Mouse (Mus musculus): ENCODE data around the gene Evi2. TPM values are rescaled to one million over a fixed set of nuclear protein-coding genes. Genes with fewer than 3 reads are reported as not detected.

The Evi2 gene
- polyA plus RNA-seq, 1 experiment from 2014 or later, result 0.05 TPM

- DNase-seq (ENCODE audit: low spot score), result peak; percentile 11
- Histone ChIP-seq H3K9ac (ENCODE audit: low read length) (no peak overlapping the region), H3K4me2 (replicated peaks; ENCODE audit: low read depth) (no peak overlapping the region), H3K9me3 (ENCODE audit: control insufficient read depth, low read length) (no peaks in the 10 kb centered on the region), H3K27ac (replicated peaks) (no peak overlapping the region), H3K27me3 (ENCODE audit: control insufficient read depth, insufficient read depth, low read length) (no peaks in the 10 kb centered on the region), H3K4me1 (replicated peaks; ENCODE audit: control insufficient read depth, insufficient read depth) (no peaks in the 10 kb centered on the region), H3K4me3 (ENCODE audit: low read depth, low read length) (no peak overlapping the region), H3K36me3 (ENCODE audit: control insufficient read depth, insufficient read depth, low read length) (peaks cover 6% of the 10 kb centered on the region; the same call in 1 of the 2 replicates)
- no peak for TF ChIP-seq EP300 (optimal IDR thresholded peaks at IDR 0.05)
- no peak for TF ChIP-seq CTCF (IDR thresholded peaks at IDR 0.05; ENCODE audit: low read depth)
- peak; percentile 56; the same call in 1 of the 2 replicates for ATAC-seq (ENCODE audit: low FRiP score, low TSS enrichment)
- 69% methylated on average over 11 of the region's 11 CpGs for WGBS
These were observed 38.0 kb upstream of the Evi2 start for GRCm38 (mm10) chr11:79568197-79568911.

GRCm38 (mm10) chr11:79566947-79567346 lies 36.6 kb upstream of the Evi2 start:
- no peak overlapping the region for H3K9ac ChIP-seq (ENCODE audit: low read length)
- no peak overlapping the region for H3K4me3 ChIP-seq (ENCODE audit: low read depth, low read length)
- no peaks in the 10 kb centered on the region for H3K9me3 ChIP-seq (ENCODE audit: control insufficient read depth, low read length)
- DNase-seq (ENCODE audit: low spot score) (no peak), ATAC-seq (ENCODE audit: low FRiP score, low TSS enrichment) (no peak)
- 51% methylated on average over 1 of the region's 1 CpGs for WGBS
- H3K27me3 ChIP-seq (ENCODE audit: control insufficient read depth, insufficient read depth, low read length), result no peaks in the 10 kb centered on the region
- H3K4me1 ChIP-seq (replicated peaks; ENCODE audit: control insufficient read depth, insufficient read depth), result no peaks in the 10 kb centered on the region
- TF ChIP-seq EP300 (optimal IDR thresholded peaks at IDR 0.05) (no peak), CTCF (IDR thresholded peaks at IDR 0.05; ENCODE audit: low read depth) (peak; percentile 24; the same call in 1 of the 2 replicates)
- no peak overlapping the region for H3K4me2 ChIP-seq (replicated peaks; ENCODE audit: low read depth)
- no peak overlapping the region for H3K27ac ChIP-seq (replicated peaks)
- H3K36me3 ChIP-seq (ENCODE audit: control insufficient read depth, insufficient read depth, low read length), result peaks cover 9% of the 10 kb centered on the region; the same call in 1 of the 2 replicates

- Histone ChIP-seq H3K4me1 (replicated peaks; ENCODE audit: control insufficient read depth, insufficient read depth) (no peaks in the 10 kb centered on the region), H3K27me3 (ENCODE audit: control insufficient read depth, insufficient read depth, low read length) (no peaks in the 10 kb centered on the region), H3K36me3 (ENCODE audit: control insufficient read depth, insufficient read depth, low read length) (peaks cover 5% of the 10 kb centered on the region; the same call in 1 of the 2 replicates), H3K9me3 (ENCODE audit: control insufficient read depth, low read length) (no peaks in the 10 kb centered on the region), H3K27ac (replicated peaks) (no peak overlapping the region), H3K4me3 (ENCODE audit: low read depth, low read length) (no peak overlapping the region), H3K9ac (ENCODE audit: low read length) (no peak overlapping the region), H3K4me2 (replicated peaks; ENCODE audit: low read depth) (no peak overlapping the region)
- TF ChIP-seq CTCF (IDR thresholded peaks at IDR 0.05; ENCODE audit: low read depth), result no peak
- TF ChIP-seq EP300 (optimal IDR thresholded peaks at IDR 0.05), result no peak
- no peak for DNase-seq (ENCODE audit: low spot score)
- no peak for ATAC-seq (ENCODE audit: low FRiP score, low TSS enrichment)
- 91% methylated on average over 7 of the region's 7 CpGs for WGBS
These were observed 33.1 kb upstream of the Evi2 start for GRCm38 (mm10) chr11:79563493-79563892.

- WGBS, result 81% methylated on average over 4 of the region's 4 CpGs
- ATAC-seq (ENCODE audit: low FRiP score, low TSS enrichment) (no peak), DNase-seq (ENCODE audit: low spot score) (no peak)
- Histone ChIP-seq H3K4me2 (replicated peaks; ENCODE audit: low read depth) (no peak overlapping the region), H3K4me1 (replicated peaks; ENCODE audit: control insufficient read depth, insufficient read depth) (no peaks in the 10 kb centered on the region), H3K27me3 (ENCODE audit: control insufficient read depth, insufficient read depth, low read length) (no peaks in the 10 kb centered on the region), H3K4me3 (ENCODE audit: low read depth, low read length) (no peak overlapping the region), H3K9me3 (ENCODE audit: control insufficient read depth, low read length) (no peaks in the 10 kb centered on the region), H3K27ac (replicated peaks) (no peak overlapping the region), H3K9ac (ENCODE audit: low read length) (no peak overlapping the region), H3K36me3 (ENCODE audit: control insufficient read depth, insufficient read depth, low read length) (peaks cover 8% of the 10 kb centered on the region; the same call in 1 of the 2 replicates)
- TF ChIP-seq EP300 (optimal IDR thresholded peaks at IDR 0.05) (no peak), CTCF (IDR thresholded peaks at IDR 0.05; ENCODE audit: low read depth) (no peak)
These were observed 30.1 kb upstream of the Evi2 start for GRCm38 (mm10) chr11:79560536-79560935.

GRCm38 (mm10) chr11:79552622-79553021 lies 22.2 kb upstream of the Evi2 start:
- Histone ChIP-seq H3K9ac (ENCODE audit: low read length) (no peak overlapping the region), H3K27me3 (ENCODE audit: control insufficient read depth, insufficient read depth, low read length) (no peaks in the 10 kb centered on the region), H3K4me1 (replicated peaks; ENCODE audit: control insufficient read depth, insufficient read depth) (no peaks in the 10 kb centered on the region), H3K4me3 (ENCODE audit: low read depth, low read length) (no peak overlapping the region), H3K4me2 (replicated peaks; ENCODE audit: low read depth) (no peak overlapping the region), H3K27ac (replicated peaks) (no peak overlapping the region), H3K9me3 (ENCODE audit: control insufficient read depth, low read length) (no peaks in the 10 kb centered on the region), H3K36me3 (ENCODE audit: control insufficient read depth, insufficient read depth, low read length) (peaks cover 10% of the 10 kb centered on the region)
- TF ChIP-seq CTCF (IDR thresholded peaks at IDR 0.05; ENCODE audit: low read depth) (no peak), EP300 (optimal IDR thresholded peaks at IDR 0.05) (no peak)
- no peak for DNase-seq (ENCODE audit: low spot score)
- 63% methylated on average over 1 of the region's 1 CpGs for WGBS
- no peak for ATAC-seq (ENCODE audit: low FRiP score, low TSS enrichment)

- DNase-seq (ENCODE audit: low spot score) (no peak), ATAC-seq (ENCODE audit: low FRiP score, low TSS enrichment) (no peak)
- no peaks in the 10 kb centered on the region for H3K4me1 ChIP-seq (replicated peaks; ENCODE audit: control insufficient read depth, insufficient read depth)
- no peaks in the 10 kb centered on the region for H3K27me3 ChIP-seq (ENCODE audit: control insufficient read depth, insufficient read depth, low read length)
- WGBS, result 86% methylated on average over 3 of the region's 3 CpGs
- H3K4me2 ChIP-seq (replicated peaks; ENCODE audit: low read depth), result no peak overlapping the region
- TF ChIP-seq CTCF (IDR thresholded peaks at IDR 0.05; ENCODE audit: low read depth) (no peak), EP300 (optimal IDR thresholded peaks at IDR 0.05) (no peak)
- H3K27ac ChIP-seq (replicated peaks), result no peak overlapping the region
- H3K36me3 ChIP-seq (ENCODE audit: control insufficient read depth, insufficient read depth, low read length), result 0 out of 2 replicates have a peak, but pooled peaks cover 2% of the 10 kb centered on the region
- H3K9ac ChIP-seq (ENCODE audit: low read length), result no peak overlapping the region
- no peak overlapping the region for H3K4me3 ChIP-seq (ENCODE audit: low read depth, low read length)
- no peaks in the 10 kb centered on the region for H3K9me3 ChIP-seq (ENCODE audit: control insufficient read depth, low read length)
These were observed 5.9 kb upstream of the Evi2 start for GRCm38 (mm10) chr11:79536293-79536692.

Data from stomach, postnatal 0 days (tissue).